Mouse (Mus musculus) urinary bladder, adult 18-20 months (tissue): Measurements from ENCODE around the gene Pitx1.

Source experiments
- DNase-seq, 2 experiments: peaks; one replicate each; pipeline ENCODE4 v3.0.0; 2022; ENCODE audit warnings: low spot score in 2 of 2, mixed read lengths in 2 of 2

Pitx1 gene

GRCm38 (mm10) chr13:55836142-55836625 is at the start of gene Pitx1:
Gene Pitx1, minus strand, starts transcription at chr13:55836192.
- DNase-seq: no peak

- DNase-seq: peak in 1 of 2 experiments; percentile 49
Observed at GRCm38 (mm10) chr13:55881431-55882202, 45.6 kb upstream of the Pitx1 start.

- DNase-seq: no peak
Observed at GRCm38 (mm10) chr13:55878353-55878752, 42.4 kb upstream of the Pitx1 start.

- DNase-seq: no peak
Observed at GRCm38 (mm10) chr13:55871410-55871809, 35.4 kb upstream of the Pitx1 start.

- no peak for DNase-seq
Observed at GRCm38 (mm10) chr13:55870001-55870400, 34.0 kb upstream of the Pitx1 start.

- no peak for DNase-seq
Observed at GRCm38 (mm10) chr13:55867540-55868103, 31.6 kb upstream of the Pitx1 start.

- no peak for DNase-seq
Observed at GRCm38 (mm10) chr13:55860483-55860882, 24.5 kb upstream of the Pitx1 start.

- no peak for DNase-seq
Observed at GRCm38 (mm10) chr13:55858463-55858862, 22.5 kb upstream of the Pitx1 start.

- DNase-seq: no peak
Observed at GRCm38 (mm10) chr13:55855793-55856192, 19.8 kb upstream of the Pitx1 start.

GRCm38 (mm10) chr13:55852205-55852604 is 16.2 kb upstream of the Pitx1 start:
- DNase-seq: no peak

GRCm38 (mm10) chr13:55850726-55851125 is 14.7 kb upstream of the Pitx1 start:
- no peak for DNase-seq

GRCm38 (mm10) chr13:55848604-55849190 is 12.7 kb upstream of the Pitx1 start:
- no peak for DNase-seq

- DNase-seq: no peak
Observed at GRCm38 (mm10) chr13:55847805-55848204, 11.8 kb upstream of the Pitx1 start.

- DNase-seq: no peak
Observed at GRCm38 (mm10) chr13:55843700-55844099, 7.7 kb upstream of the Pitx1 start.

GRCm38 (mm10) chr13:55840223-55840622 is 4.2 kb upstream of the Pitx1 start:
- no peak for DNase-seq

- DNase-seq: no peak
Observed at GRCm38 (mm10) chr13:55836786-55837780, 1.1 kb upstream of the Pitx1 start.

GRCm38 (mm10) chr13:55835548-55836097 is 369 bp downstream of the Pitx1 start:
- DNase-seq: no peak

GRCm38 (mm10) chr13:55834667-55835066 is 1.3 kb downstream of the Pitx1 start:
- DNase-seq: no peak

GRCm38 (mm10) chr13:55833921-55834320 is 2.1 kb downstream of the Pitx1 start:
- DNase-seq: no peak

GRCm38 (mm10) chr13:55832602-55833001 is 3.4 kb downstream of the Pitx1 start:
- no peak for DNase-seq

GRCm38 (mm10) chr13:55831722-55832160 is 4.3 kb downstream of the Pitx1 start:
- DNase-seq: no peak
